Mouse (Mus musculus) hindbrain, embryonic 12.5 days (tissue): ENCODE data around the gene Crtap. TPM values are rescaled to one million over a fixed set of nuclear protein-coding genes. Genes with fewer than 3 reads are reported as not detected.

Experiments used
- ATAC-seq: fragments of 200-750 bp; cut with Nextera tagmentation; 2 replicates; pipeline ENCODE4 v1.8.0; 2017; ENCODE audit warnings: moderate TSS enrichment; ENCODE audit not compliant: low FRiP score
- H3K27ac ChIP-seq: fragments of 300-500 bp; sonication (generic); 2 replicates; pipeline ENCODE4 v1.5.1; 2016; ENCODE audit warnings: mild to moderate bottlenecking
- H3K27me3 ChIP-seq: fragments of 300-500 bp; sonication (generic); 2 replicates; pipeline ENCODE4 v1.6.1; 2016; ENCODE audit warnings: mild to moderate bottlenecking
- H3K36me3 ChIP-seq: fragments of 300-500 bp; sonication (generic); 2 replicates; pipeline ENCODE4 v1.6.1; 2016; ENCODE audit warnings: mild to moderate bottlenecking
- H3K4me1 ChIP-seq: fragments of 300-500 bp; sonication (generic); 2 replicates; pipeline ENCODE4 v1.6.1; 2016
- H3K4me2 ChIP-seq: fragments of 300-500 bp; sonication (generic); replicated peaks from 2 replicates; pipeline ENCODE4 v1.6.1; 2016; ENCODE audit warnings: mild to moderate bottlenecking
- H3K4me3 ChIP-seq: fragments of 300-500 bp; sonication (generic); 2 replicates; pipeline ENCODE4 v1.5.1; 2016; ENCODE audit warnings: mild to moderate bottlenecking
- H3K9ac ChIP-seq: fragments of 300-500 bp; sonication (generic); 2 replicates; pipeline ENCODE4 v1.6.1; 2016; ENCODE audit warnings: mild to moderate bottlenecking, moderate library complexity
- H3K9me3 ChIP-seq: fragments of 300-500 bp; sonication (generic); replicated peaks from 2 replicates; pipeline ENCODE4 v1.6.1; 2016; ENCODE audit warnings: mild to moderate bottlenecking
- WGBS: fragments of 180-500 bp; shearing (Covaris S2); methylation state at CpG from one replicate; pipeline ENCODE4 v1.1.7; 2016; 5-methylcytosine and 5-hydroxymethylcytosine counted together
- polyA plus RNA-seq: library from polyadenylated mRNA; unstranded; fragments of >200 nt; fragmentation: Nextera tagmentation; extraction: Ambion mirVana; gene quantifications from 2 replicates; pipeline ENCODE4 v1.2.1, GENCODE M21; 2016

Crtap gene
- polyA plus RNA-seq: 68.4 and 73.9 TPM in 2 replicates

DNA sequence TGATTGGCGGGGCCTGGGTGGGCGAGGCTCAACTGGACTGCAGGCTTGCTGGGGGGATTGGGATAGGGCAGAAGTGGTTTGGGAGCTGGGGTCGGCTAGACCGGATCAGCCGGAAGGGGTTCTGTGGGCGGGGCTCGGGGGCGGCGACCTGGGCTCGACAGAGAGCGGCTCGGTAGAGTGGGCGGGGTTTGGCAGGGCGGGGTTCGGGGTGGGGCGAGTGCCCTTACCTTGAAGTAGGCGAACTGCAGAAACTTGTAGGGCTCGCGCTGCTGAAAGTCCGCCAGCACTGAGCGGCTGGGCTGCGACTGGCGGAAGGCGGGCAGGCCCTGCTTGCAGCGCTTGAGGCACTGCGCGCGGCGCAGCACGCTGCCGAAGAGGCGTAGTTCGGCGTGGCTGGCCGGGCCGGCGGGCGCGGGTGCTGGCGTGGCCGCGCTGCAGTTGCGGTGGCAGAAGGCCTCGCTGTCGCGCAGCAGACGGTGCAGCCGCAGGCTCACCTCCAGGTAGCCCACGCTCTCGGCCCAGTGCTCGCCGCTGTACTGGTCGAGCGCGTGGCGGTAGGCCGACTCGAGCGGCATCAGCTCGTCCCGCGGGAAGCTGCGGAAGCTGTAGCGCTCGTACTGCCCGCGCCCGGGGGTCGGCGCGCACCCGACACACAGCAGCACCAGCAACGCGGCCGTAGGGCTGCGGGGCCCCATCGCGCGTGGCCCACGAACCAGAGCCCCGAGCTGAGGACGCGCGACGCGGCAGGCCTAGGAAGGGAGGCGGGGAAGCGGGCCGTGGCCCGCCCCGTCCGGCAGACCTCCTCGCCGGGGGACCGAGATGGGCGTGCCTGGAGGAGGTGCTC is at the start of gene Crtap:
Crtap (minus strand) TSS at position 771 of the 844 bp plus-strand sequence.
- under 1% methylated on average over 87 of the region's 96 CpGs for WGBS
- peak within 1 kb of the TSS; percentile 76 for H3K9ac ChIP-seq
- H3K4me3 ChIP-seq: peak within 1 kb of the TSS; percentile 77
- no peaks in the 10 kb centered on the region for H3K36me3 ChIP-seq
- no peaks in the 10 kb centered on the region for H3K27me3 ChIP-seq
- peak; percentile 78 for ATAC-seq
- H3K9me3 ChIP-seq: no peaks in the 10 kb centered on the region
- peak within 1 kb of the TSS; percentile 92 for H3K4me2 ChIP-seq
- H3K4me1 ChIP-seq: peaks cover 2% of the 10 kb centered on the region; the same call in 1 of the 2 replicates
- H3K27ac ChIP-seq: peak within 1 kb of the TSS; percentile 64

- H3K4me1 ChIP-seq: no peaks in the 10 kb centered on the region
- no peak overlapping the region for H3K27ac ChIP-seq
- H3K4me2 ChIP-seq: no peak overlapping the region
- 71% methylated on average over 2 of the region's 2 CpGs for WGBS
- H3K27me3 ChIP-seq: no peaks in the 10 kb centered on the region
- peaks cover 27% of the 10 kb centered on the region for H3K36me3 ChIP-seq
- no peak for ATAC-seq
- no peaks in the 10 kb centered on the region for H3K9me3 ChIP-seq
- H3K9ac ChIP-seq: no peak overlapping the region
- no peak overlapping the region for H3K4me3 ChIP-seq
Observed at GRCm38 (mm10) chr9:114435668-114436067, 45.2 kb upstream of the Crtap start.

GRCm38 (mm10) chr9:114428103-114428834 is 37.8 kb upstream of the Crtap start:
- ATAC-seq: no peak
- Histone ChIP-seq H3K4me1 (no peaks in the 10 kb centered on the region), H3K4me2 (no peak overlapping the region), H3K36me3 (peaks cover 24% of the 10 kb centered on the region; the same call in 1 of the 2 replicates), H3K27me3 (no peaks in the 10 kb centered on the region), H3K9me3 (peaks cover 6% of the 10 kb centered on the region; the same call in 1 of the 2 replicates), H3K4me3 (no peak overlapping the region), H3K27ac (no peak overlapping the region), H3K9ac (no peak overlapping the region)
- WGBS: 82% methylated on average over 12 of the region's 12 CpGs

- ATAC-seq: no peak
- no peak overlapping the region for H3K4me2 ChIP-seq
- no peaks in the 10 kb centered on the region for H3K27me3 ChIP-seq
- H3K27ac ChIP-seq: no peak overlapping the region
- H3K36me3 ChIP-seq: peaks cover 18% of the 10 kb centered on the region; the same call in 1 of the 2 replicates
- no peaks in the 10 kb centered on the region for H3K4me1 ChIP-seq
- H3K9me3 ChIP-seq: peaks cover 6% of the 10 kb centered on the region; the same call in 1 of the 2 replicates
- H3K9ac ChIP-seq: no peak overlapping the region
- WGBS: 88% methylated on average over 8 of the region's 8 CpGs
- no peak overlapping the region for H3K4me3 ChIP-seq
Observed at GRCm38 (mm10) chr9:114427425-114427824, 37.0 kb upstream of the Crtap start.

- WGBS: 90% methylated on average over 5 of the region's 5 CpGs
- no peak overlapping the region for H3K27ac ChIP-seq
- peaks cover 6% of the 10 kb centered on the region; the same call in 1 of the 2 replicates for H3K9me3 ChIP-seq
- H3K4me2 ChIP-seq: no peak overlapping the region
- H3K9ac ChIP-seq: no peak overlapping the region
- peaks cover 15% of the 10 kb centered on the region; the same call in 1 of the 2 replicates for H3K36me3 ChIP-seq
- no peak for ATAC-seq
- no peak overlapping the region for H3K4me3 ChIP-seq
- H3K27me3 ChIP-seq: no peaks in the 10 kb centered on the region
- H3K4me1 ChIP-seq: no peaks in the 10 kb centered on the region
Observed at GRCm38 (mm10) chr9:114426201-114426600, 35.7 kb upstream of the Crtap start.

- H3K4me2 ChIP-seq: no peak overlapping the region
- 93% methylated on average over 5 of the region's 5 CpGs for WGBS
Observed at GRCm38 (mm10) chr9:114425576-114425975, 35.1 kb upstream of the Crtap start.

GRCm38 (mm10) chr9:114421797-114422196 is 31.3 kb upstream of the Crtap start:
- Histone ChIP-seq H3K9me3 (peaks cover 6% of the 10 kb centered on the region; the same call in 1 of the 2 replicates), H3K27me3 (no peaks in the 10 kb centered on the region), H3K27ac (no peak overlapping the region), H3K36me3 (peaks cover 11% of the 10 kb centered on the region; the same call in 1 of the 2 replicates), H3K4me1 (no peaks in the 10 kb centered on the region), H3K4me3 (no peak overlapping the region), H3K4me2 (no peak overlapping the region), H3K9ac (no peak overlapping the region)
- 89% methylated on average over 7 of the region's 7 CpGs for WGBS
- no peak for ATAC-seq

More at GRCm38 (mm10) chr9:114425576-114425975, 35.1 kb upstream of the Crtap start:
- Histone ChIP-seq H3K27me3 (no peaks in the 10 kb centered on the region), H3K9me3 (peaks cover 6% of the 10 kb centered on the region; the same call in 1 of the 2 replicates), H3K9ac (no peak overlapping the region), H3K4me1 (no peaks in the 10 kb centered on the region), H3K36me3 (peaks cover 13% of the 10 kb centered on the region; the same call in 1 of the 2 replicates), H3K27ac (no peak overlapping the region), H3K4me3 (no peak overlapping the region)
- ATAC-seq: no peak

DNA sequence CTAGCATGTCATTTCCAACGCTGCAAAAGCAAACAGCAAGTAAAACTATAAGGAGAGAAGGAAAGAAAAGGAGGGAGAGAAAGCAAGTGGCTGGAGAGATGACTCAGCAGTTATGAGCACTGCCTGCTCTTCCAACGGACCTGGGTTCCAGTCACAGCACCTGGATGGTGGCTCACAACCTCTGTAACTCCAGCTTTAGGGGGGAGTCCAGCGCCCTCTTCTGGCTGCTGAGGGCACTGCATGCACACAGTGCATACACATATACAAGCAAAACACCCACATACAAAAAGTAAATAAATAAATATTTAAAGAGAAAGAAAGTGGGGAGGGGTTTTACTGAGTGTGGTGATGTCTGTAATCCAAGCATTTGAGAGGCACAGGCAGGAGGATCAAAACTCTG is 30.6 kb upstream of the Crtap start:
- Histone ChIP-seq H3K9me3 (peaks cover 6% of the 10 kb centered on the region; the same call in 1 of the 2 replicates), H3K36me3 (peaks cover 11% of the 10 kb centered on the region; the same call in 1 of the 2 replicates), H3K4me2 (no peak overlapping the region), H3K4me3 (no peak overlapping the region), H3K4me1 (no peaks in the 10 kb centered on the region), H3K27me3 (no peaks in the 10 kb centered on the region), H3K9ac (no peak overlapping the region), H3K27ac (no peak overlapping the region)
- ATAC-seq: no peak
- WGBS: 66% methylated on average over 3 of the region's 3 CpGs

GRCm38 (mm10) chr9:114420443-114420842 is 30.0 kb upstream of the Crtap start:
- 89% methylated on average over 8 of the region's 8 CpGs for WGBS

GRCm38 (mm10) chr9:114418187-114418586 is 27.7 kb upstream of the Crtap start:
- no peak for ATAC-seq
- no peaks in the 10 kb centered on the region for H3K36me3 ChIP-seq
- no peak overlapping the region for H3K4me3 ChIP-seq
- no peak overlapping the region for H3K27ac ChIP-seq
- 66% methylated on average over 7 of the region's 7 CpGs for WGBS
- H3K27me3 ChIP-seq: no peaks in the 10 kb centered on the region
- H3K9ac ChIP-seq: no peak overlapping the region
- H3K9me3 ChIP-seq: no peaks in the 10 kb centered on the region
- H3K4me1 ChIP-seq: no peaks in the 10 kb centered on the region
- no peak overlapping the region for H3K4me2 ChIP-seq

More at GRCm38 (mm10) chr9:114420443-114420842, 30.0 kb upstream of the Crtap start:
- no peak overlapping the region for H3K4me3 ChIP-seq
- no peak overlapping the region for H3K27ac ChIP-seq
- H3K9me3 ChIP-seq: peaks cover 3% of the 10 kb centered on the region; the same call in 1 of the 2 replicates
- H3K4me1 ChIP-seq: no peaks in the 10 kb centered on the region
- H3K27me3 ChIP-seq: no peaks in the 10 kb centered on the region
- H3K36me3 ChIP-seq: peaks cover 6% of the 10 kb centered on the region; the same call in 1 of the 2 replicates
- no peak for ATAC-seq
- no peak overlapping the region for H3K4me2 ChIP-seq
- H3K9ac ChIP-seq: no peak overlapping the region

DNA sequence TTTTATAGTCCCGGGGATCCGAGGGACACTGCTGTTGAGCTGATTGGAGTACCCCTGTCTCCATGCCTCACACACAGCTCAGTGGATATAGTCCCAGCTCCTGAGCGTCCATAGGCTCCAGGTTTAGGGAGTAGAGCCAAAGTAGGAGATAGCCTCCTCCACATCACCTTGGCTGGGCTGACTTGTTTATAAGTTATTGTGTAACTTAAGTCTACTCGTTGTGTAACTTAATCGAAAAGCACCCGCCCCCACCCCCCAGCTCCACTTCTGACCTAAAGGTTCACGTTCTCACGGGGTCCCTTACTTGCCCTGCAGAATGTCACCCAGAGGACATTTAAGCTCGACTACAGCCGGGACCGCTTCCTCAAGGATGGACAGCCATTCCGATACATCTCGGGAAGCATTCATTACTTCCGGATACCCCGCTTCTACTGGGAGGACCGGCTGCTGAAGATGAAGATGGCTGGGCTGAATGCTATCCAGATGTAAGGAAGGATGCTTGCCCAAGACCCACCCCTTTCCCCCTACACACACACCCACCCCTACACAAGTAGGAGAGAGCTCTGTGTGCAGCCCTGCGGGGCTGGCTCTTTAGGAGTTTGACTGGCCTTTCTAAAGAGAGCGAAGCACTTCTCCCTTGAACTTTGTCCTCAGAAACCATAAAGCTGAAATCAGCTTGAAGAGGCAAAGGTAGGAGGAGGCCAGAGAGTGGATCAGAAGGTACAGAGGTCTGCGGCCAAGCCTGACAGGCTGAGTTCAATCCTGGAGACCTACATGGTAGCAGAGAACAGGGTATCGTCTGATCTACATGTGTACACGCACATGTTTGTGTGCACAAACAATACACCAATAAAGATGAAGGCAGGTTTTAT is 26.4 kb upstream of the Crtap start:
- H3K9ac ChIP-seq: no peak overlapping the region
- 91% methylated on average over 21 of the region's 21 CpGs for WGBS
- no peaks in the 10 kb centered on the region for H3K4me1 ChIP-seq
- H3K36me3 ChIP-seq: no peaks in the 10 kb centered on the region
- H3K27me3 ChIP-seq: no peaks in the 10 kb centered on the region
- H3K4me2 ChIP-seq: no peak overlapping the region
- H3K9me3 ChIP-seq: no peaks in the 10 kb centered on the region
- H3K4me3 ChIP-seq: no peak overlapping the region
- no peak for ATAC-seq
- H3K27ac ChIP-seq: no peak overlapping the region
